Mouse (Mus musculus) myocyte (in vitro differentiated cells): ENCODE results near the gene Gsap. TPM values are rescaled to one million over a fixed set of nuclear protein-coding genes. Genes with fewer than 3 reads are reported as not detected.

Experiments
- H3K27me3 ChIP-seq: one replicate; pipeline ENCODE4 v1.6.1; 2011; ENCODE audit not compliant: control insufficient read depth, insufficient read depth, insufficient read length
- H3K36me3 ChIP-seq: one replicate; pipeline ENCODE4 v1.6.1; 2011; ENCODE audit not compliant: control insufficient read depth, insufficient read depth
- H3K4me2 ChIP-seq: one replicate; pipeline ENCODE4 v1.6.1; 2011; ENCODE audit warnings: low read depth, control low read depth
- H3K4me3 ChIP-seq: one replicate; pipeline ENCODE4 v1.5.1; 2011; ENCODE audit warnings: mild to moderate bottlenecking, control low read depth, moderate library complexity
- H3K79me2 ChIP-seq: one replicate; pipeline ENCODE4 v1.6.1; 2011; ENCODE audit not compliant: control insufficient read depth, insufficient read depth
- H3ac ChIP-seq: one replicate; pipeline ENCODE4 v1.6.1; 2011; ENCODE audit not compliant: control insufficient read depth, insufficient read length
- CEBPB ChIP-seq: IDR thresholded peaks from 2 replicates; pipeline ENCODE4 v1.6.1; 2011; ENCODE audit warnings: mild to moderate bottlenecking, moderate library complexity; ENCODE audit not compliant: poor library complexity, insufficient read depth, severe bottlenecking
- E2F4 ChIP-seq: IDR thresholded peaks from one replicate; pipeline ENCODE4 v1.6.1; 2011; ENCODE audit warnings: mild to moderate bottlenecking, control low read depth, moderate library complexity; ENCODE audit not compliant: insufficient read depth
- MAX ChIP-seq: IDR thresholded peaks from one replicate; pipeline ENCODE4 v1.6.1; 2011; ENCODE audit warnings: low read depth, mild to moderate bottlenecking, control low read depth
- MYOD1 ChIP-seq, 3 experiments: IDR thresholded peaks; one replicate each; pipeline ENCODE4 v1.6.1; 2011; ENCODE audit warnings: control low read depth in 2 of 3, low read depth in 2 of 3, mild to moderate bottlenecking in 2 of 3, moderate library complexity in 1 of 3; ENCODE audit not compliant: insufficient read length in 2 of 3, control insufficient read depth in 1 of 3
- MYOG ChIP-seq, 3 experiments: IDR thresholded peaks; one replicate each; pipeline ENCODE4 v1.6.1; 2011; ENCODE audit warnings: control low read depth in 2 of 3, low read depth in 2 of 3, mild to moderate bottlenecking in 2 of 3; ENCODE audit not compliant: insufficient read length in 2 of 3, control insufficient read depth in 1 of 3, insufficient read depth in 1 of 3
- POLR2A ChIP-seq: IDR thresholded peaks from one replicate; pipeline ENCODE4 v1.6.1; 2011; ENCODE audit warnings: low read depth, mild to moderate bottlenecking, control low read depth, moderate library complexity; ENCODE audit not compliant: insufficient read length
- POLR2AphosphoS2 ChIP-seq: IDR thresholded peaks from one replicate; pipeline ENCODE4 v1.6.1; 2011; ENCODE audit warnings: low read depth, control low read depth; ENCODE audit not compliant: insufficient read length
- REST ChIP-seq: IDR thresholded peaks from one replicate; pipeline ENCODE4 v1.6.1; 2011; ENCODE audit warnings: mild to moderate bottlenecking, control low read depth, moderate library complexity; ENCODE audit not compliant: insufficient read depth, insufficient read length
- SRF ChIP-seq: IDR thresholded peaks from one replicate; pipeline ENCODE4 v1.6.1; 2011; ENCODE audit warnings: low read depth; ENCODE audit not compliant: control insufficient read depth, insufficient read length
- TCF12 ChIP-seq: IDR thresholded peaks from one replicate; pipeline ENCODE4 v1.6.1; 2011; ENCODE audit warnings: mild to moderate bottlenecking, control low read depth; ENCODE audit not compliant: poor library complexity, insufficient read depth, severe bottlenecking
- TCF3 ChIP-seq: IDR thresholded peaks from one replicate; pipeline ENCODE4 v1.6.1; 2011; ENCODE audit warnings: low read depth, control low read depth; ENCODE audit not compliant: insufficient read length
- USF1 ChIP-seq: IDR thresholded peaks from one replicate; pipeline ENCODE4 v1.6.1; 2011; ENCODE audit warnings: low read depth, mild to moderate bottlenecking, control low read depth, moderate library complexity
- polyA plus RNA-seq: library from polyadenylated mRNA; unstranded; fragments of >200 nt; fragmentation: generic; extraction: Trizol; gene quantifications from one replicate; pipeline ENCODE4 v1.2.1, GENCODE M21; 2012; ENCODE audit warnings: missing spikeins

Gene Gsap
- polyA plus RNA-seq, 1 experiment = 2.6 TPM

GRCm38 (mm10) chr5:21255551-21256132 lies 69.6 kb downstream of the Gsap start:
- Histone ChIP-seq H3K4me2 (no peak overlapping the region), H3K27me3 (no peaks in the 10 kb centered on the region), H3K79me2 (no peaks in the 10 kb centered on the region), H3K36me3 (no peaks in the 10 kb centered on the region), H3K4me3 (no peak overlapping the region), H3ac (no peak overlapping the region)
- TF ChIP-seq USF1 = no peak
- TF ChIP-seq POLR2AphosphoS2 = no peak
- no peak for TF ChIP-seq E2F4
- TF ChIP-seq SRF = no peak
- no peak for TF ChIP-seq MYOG (IDR thresholded peaks at IDR 0.05; ENCODE audit: control insufficient read depth in 1 of 3, insufficient read depth in 1 of 3, insufficient read length in 2 of 3, low read depth in 2 of 3)
- no peak for TF ChIP-seq MAX
- no peak for TF ChIP-seq TCF12
- no peak for TF ChIP-seq TCF3
- TF ChIP-seq REST = no peak
- TF ChIP-seq POLR2A = no peak
- TF ChIP-seq CEBPB = no peak
- TF ChIP-seq MYOD1 (IDR thresholded peaks at IDR 0.05; ENCODE audit: control insufficient read depth in 1 of 3, insufficient read length in 2 of 3, low read depth in 2 of 3) = no peak

- H3K4me3 ChIP-seq = no peak overlapping the region
- H3K36me3 ChIP-seq = no peaks in the 10 kb centered on the region
- no peak for TF ChIP-seq E2F4
- no peaks in the 10 kb centered on the region for H3K79me2 ChIP-seq
- no peak overlapping the region for H3ac ChIP-seq
- H3K4me2 ChIP-seq = no peak overlapping the region
- no peaks in the 10 kb centered on the region for H3K27me3 ChIP-seq
Observed at GRCm38 (mm10) chr5:21257126-21257525, 71.1 kb downstream of the Gsap start.

GRCm38 (mm10) chr5:21257806-21258205 lies 71.8 kb downstream of the Gsap start:
- Histone ChIP-seq H3K79me2 (no peaks in the 10 kb centered on the region), H3K27me3 (no peaks in the 10 kb centered on the region), H3K4me2 (no peak overlapping the region), H3K36me3 (no peaks in the 10 kb centered on the region), H3ac (no peak overlapping the region), H3K4me3 (no peak overlapping the region)
- no peak for TF ChIP-seq MAX
- no peak for TF ChIP-seq REST
- no peak for TF ChIP-seq SRF

GRCm38 (mm10) chr5:21260746-21261145 lies 74.7 kb downstream of the Gsap start:
- no peak overlapping the region for H3K4me2 ChIP-seq
- no peaks in the 10 kb centered on the region for H3K27me3 ChIP-seq
- no peaks in the 10 kb centered on the region for H3K36me3 ChIP-seq
- no peak overlapping the region for H3K4me3 ChIP-seq
- H3ac ChIP-seq = no peak overlapping the region
- H3K79me2 ChIP-seq = no peaks in the 10 kb centered on the region
- TF ChIP-seq CEBPB (no peak), USF1 (no peak), SRF (no peak), MYOG (IDR thresholded peaks at IDR 0.05; ENCODE audit: control insufficient read depth in 1 of 3, insufficient read depth in 1 of 3, insufficient read length in 2 of 3, low read depth in 2 of 3) (no peak), TCF3 (no peak)

GRCm38 (mm10) chr5:21261202-21261844 lies 75.3 kb downstream of the Gsap start:
- TF ChIP-seq TCF3 (no peak), MYOD1 (IDR thresholded peaks at IDR 0.05; ENCODE audit: control insufficient read depth in 1 of 3, insufficient read length in 2 of 3, low read depth in 2 of 3) (no peak), CEBPB (no peak), POLR2AphosphoS2 (no peak), E2F4 (no peak), TCF12 (no peak), MAX (no peak), USF1 (no peak), SRF (no peak), REST (no peak), MYOG (IDR thresholded peaks at IDR 0.05; ENCODE audit: control insufficient read depth in 1 of 3, insufficient read depth in 1 of 3, insufficient read length in 2 of 3, low read depth in 2 of 3) (no peak), POLR2A (no peak)
- Histone ChIP-seq H3ac (no peak overlapping the region), H3K36me3 (no peaks in the 10 kb centered on the region), H3K79me2 (no peaks in the 10 kb centered on the region), H3K4me2 (no peak overlapping the region), H3K27me3 (no peaks in the 10 kb centered on the region), H3K4me3 (no peak overlapping the region)
